Mouse (Mus musculus) brain, embryonic 18.5 days (tissue): ENCODE data around the gene Gm21954.

Experiments
- DNase-seq: peaks from one replicate; pipeline ENCODE4 v3.0.0-alpha.2; 2012; ENCODE audit warnings: low read depth, low spot score

The Gm21954 gene

DNA sequence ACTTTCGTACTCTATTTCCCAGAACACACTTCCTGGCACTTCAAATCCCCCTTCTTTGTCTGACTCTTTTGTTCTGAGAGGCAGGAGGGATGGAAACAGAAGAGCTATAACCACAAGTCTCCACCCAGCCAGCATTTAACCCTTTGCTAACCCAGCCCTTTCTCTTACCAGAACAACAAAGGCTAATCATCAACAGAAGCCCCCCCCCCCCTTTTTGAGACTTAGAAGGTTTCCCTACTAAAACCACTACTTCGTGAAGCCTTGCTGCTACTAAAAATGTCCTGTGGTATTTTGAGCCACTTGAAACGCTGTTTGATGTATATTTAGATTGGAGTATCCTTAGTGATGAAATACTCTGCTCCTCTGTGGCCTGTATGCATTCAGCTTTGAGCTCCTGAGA lies 52.7 kb downstream of the Gm21954 start:
- DNase-seq: no peak

DNA sequence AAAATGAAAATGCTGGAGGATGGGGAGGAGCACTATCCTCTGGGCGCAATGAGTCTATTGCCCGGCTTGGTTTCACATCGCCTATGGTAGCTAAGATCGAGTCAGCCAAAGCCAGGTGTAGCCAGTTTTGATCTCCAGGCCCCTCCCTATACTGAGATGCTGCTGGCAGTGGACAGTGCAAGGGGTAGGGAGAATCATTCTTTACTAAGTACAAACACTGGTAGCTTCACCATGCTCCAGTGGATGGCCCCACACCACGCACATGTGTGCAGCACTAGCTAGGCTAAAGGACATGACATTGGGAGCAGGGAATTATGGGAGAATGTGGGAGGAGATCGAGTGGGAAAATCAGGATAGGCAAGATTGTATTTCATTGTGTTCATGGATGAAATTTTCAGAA lies 53.2 kb downstream of the Gm21954 start:
- DNase-seq: no peak

DNA sequence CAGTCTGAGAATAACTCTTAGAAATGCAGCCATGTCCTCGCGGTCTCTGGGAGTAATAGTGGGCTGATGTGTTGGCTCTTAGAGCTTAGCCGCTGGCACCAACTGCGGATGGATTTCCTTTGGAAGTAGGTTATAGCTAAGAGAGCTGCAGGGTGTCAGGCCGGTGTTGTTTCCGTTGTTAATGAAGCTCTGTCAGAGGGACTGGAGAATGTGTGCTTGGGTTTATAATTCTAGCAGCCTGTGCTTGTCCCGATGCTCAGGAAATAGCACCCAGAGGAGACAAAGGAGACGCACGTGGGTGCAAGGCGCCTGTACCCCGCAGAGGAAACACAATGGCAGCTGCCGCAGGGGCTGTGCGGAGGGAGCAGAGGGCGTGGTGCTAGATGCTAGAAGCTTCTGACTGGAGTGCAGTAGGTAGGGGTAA lies 56.5 kb downstream of the Gm21954 start:
- peak; percentile 49 for DNase-seq
